Mouse (Mus musculus): ENCODE measurements around the gene Suz12.
A peak's percentile ranks its signal among the peaks of the same experiment; 100 is the strongest.

The Suz12 gene

DNA sequence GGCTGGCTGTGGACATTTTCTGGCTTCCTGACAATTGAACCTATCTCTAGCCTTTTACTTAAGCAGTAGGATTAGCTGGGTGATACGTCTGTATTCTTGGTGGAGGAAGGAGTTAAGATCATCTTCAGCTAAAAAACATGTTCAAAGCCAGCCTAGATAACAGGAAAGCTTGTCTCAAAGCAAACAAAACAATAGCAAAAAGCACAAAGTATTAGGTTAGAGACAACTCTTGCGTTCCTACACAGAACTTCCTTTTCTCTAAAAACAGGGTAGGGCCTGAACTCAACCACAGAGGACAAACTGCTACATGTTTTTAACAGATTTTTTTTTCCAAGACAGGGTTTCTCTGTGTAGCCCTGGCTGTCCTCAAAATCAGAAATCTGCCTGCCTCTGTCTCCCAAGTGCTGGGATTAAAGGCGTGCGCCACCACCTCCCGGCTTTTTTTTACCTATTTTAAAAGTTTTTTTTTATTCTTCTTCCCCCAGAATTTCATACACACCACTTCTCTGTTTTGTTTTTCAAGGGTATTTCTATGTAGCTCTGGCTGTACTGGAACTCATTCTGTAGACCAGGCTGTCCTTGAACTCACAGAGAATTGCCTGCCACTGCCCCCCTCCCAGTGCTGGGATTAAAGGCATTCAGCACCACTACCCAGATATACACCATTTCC lies 82.8 kb downstream of the Suz12 start:
- peak; percentile 39 for DNase-seq (ENCODE audit: low spot score)

DNA sequence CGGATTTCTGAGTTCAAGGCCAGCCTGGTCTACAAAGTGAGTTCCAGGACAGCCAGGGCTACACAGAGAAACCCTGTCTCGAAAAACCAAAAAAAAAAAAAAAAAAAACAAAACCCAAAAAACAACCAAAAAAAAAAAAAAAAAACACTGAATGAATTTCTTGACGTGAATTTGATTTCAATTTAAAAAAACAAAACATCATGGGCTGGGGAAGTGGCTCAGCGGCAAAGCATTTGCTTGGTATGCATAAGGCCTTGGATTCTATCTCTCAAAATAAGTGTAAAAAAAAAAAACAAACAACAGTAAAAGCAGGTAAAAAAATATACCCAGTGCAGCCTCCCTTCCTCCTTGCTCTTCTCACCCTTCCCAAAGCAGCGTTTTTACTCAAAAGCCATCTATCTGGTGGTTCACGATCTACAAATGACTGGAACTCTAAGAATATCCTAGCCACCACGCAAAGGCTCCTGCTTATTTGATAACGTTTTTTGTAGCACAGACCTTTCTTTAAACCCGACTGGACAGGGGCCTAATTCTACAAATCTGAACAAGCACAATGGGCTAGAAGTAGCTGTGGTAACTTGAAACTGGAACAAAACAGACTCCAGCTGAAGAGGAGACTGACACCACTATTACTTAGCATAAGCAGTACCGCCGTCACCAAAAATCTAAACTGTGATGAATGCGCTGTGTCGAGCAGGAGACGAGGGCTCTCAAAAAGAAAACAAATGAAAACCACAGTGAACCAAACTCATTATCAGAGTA lies 85.1 kb downstream of the Suz12 start:
- peak; percentile 52 for DNase-seq (ENCODE audit: low spot score)

DNA sequence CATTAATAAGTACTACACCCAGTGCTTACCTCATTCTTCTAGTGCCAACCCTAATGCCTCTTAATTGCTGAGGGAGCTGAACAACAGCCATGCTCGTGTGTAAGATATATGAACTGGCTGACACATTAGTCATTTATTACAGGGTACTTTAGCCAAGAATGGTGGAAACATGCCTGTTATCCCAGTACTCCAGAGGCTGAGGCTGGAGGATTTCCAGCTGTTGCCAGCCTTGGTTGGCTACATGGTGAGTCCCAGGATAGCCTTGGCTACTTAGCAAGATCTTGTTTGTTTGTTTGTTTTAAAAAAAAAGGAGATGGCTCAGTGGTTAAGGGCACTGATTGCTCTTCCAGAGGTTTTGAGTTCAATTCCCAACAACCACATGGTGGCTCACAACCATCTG lies 85.9 kb downstream of the Suz12 start:
- no peak for DNase-seq (ENCODE audit: low spot score)

DNA sequence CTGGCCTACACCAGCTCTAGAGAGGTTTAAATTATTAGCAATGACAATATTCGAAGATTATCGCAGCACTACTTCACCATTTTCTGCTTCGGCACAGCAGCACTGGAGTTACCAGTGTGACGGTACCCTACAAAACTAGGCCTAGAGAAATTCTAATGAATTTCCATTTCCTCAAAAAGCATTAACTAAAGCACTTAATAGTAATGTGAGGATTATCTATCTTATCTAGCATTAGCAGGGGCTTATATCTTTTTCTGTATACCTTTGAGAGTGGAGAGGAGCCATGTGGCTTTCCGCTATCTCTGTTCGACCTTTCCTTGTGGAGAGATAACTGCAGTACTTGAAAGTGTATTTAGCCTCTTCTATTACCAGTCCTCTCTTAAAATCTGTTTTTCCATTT lies 86.8 kb downstream of the Suz12 start:
- DNase-seq (ENCODE audit: low spot score), result no peak

DNA sequence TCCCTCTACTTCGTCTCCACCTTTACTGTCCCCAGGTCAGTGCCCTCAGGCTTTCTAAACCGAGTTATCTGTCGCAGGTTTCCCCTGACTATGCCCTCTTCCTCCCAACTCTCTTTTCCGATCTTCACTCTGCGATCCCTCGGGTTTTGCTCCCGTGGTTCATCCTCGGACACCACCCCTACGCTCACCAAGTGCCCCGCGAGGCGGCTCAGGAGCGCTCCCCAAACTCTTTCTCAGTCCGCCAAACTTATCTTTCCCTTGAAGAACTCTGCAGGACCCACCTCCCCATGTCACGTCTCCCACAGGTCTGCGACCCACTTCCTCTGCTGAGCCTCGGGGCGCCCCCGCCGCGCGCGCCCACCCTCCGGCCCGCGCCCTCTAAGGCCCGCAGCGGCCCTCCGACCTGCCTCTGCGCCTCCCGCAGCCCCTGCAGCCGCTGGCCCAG lies 87.5 kb downstream of the Suz12 start:
- DNase-seq (ENCODE audit: low spot score), result no peak

DNA sequence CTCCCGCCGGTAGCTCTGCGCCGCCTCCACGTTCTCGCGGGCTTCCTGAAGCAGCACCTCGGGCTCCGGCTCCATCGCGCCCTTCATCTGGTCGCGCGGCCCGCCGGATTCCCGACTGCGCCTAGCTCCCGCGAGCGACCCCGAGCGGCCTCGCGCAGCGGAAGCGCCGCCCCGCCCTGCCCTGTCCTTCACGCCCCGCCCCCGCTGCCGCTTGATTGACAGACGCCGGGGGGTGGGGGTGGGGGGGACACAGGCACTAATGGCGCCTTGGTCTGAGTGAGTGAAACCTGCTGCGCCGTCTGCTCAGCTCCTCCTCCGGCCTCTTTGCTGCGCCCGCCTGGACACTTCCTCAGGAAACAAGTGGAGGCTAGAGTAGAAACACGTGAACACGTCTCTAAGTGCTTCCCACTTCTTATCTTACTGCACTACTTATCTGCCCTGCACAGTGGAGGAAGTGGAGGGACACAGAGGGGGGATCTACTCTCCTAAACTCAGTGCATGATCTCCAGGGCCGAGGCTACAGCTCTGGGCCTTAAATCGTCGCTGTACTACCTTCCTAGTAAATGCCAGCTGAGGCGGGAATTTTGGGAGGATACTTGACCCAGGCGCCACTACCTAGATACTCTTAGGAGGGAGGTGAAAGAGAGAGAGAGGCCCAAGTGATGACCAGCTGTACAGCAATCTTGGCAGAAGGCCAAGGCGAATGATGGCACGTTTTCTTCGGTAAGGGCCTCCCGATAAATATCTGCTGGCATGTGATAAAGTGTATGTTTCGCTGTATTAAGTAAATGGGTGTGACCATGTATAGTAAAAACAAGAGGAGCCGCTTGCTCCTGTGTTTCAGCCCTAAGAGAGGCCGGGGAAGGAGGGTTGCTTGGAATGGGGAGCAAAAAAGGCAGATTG lies 88.2 kb downstream of the Suz12 start, which contains the start of gene Crlf3:
TSS of gene Crlf3 (minus strand) at position 166 of the 903 bp plus-strand sequence.
- DNase-seq (ENCODE audit: low spot score), result peak; percentile 94

DNA sequence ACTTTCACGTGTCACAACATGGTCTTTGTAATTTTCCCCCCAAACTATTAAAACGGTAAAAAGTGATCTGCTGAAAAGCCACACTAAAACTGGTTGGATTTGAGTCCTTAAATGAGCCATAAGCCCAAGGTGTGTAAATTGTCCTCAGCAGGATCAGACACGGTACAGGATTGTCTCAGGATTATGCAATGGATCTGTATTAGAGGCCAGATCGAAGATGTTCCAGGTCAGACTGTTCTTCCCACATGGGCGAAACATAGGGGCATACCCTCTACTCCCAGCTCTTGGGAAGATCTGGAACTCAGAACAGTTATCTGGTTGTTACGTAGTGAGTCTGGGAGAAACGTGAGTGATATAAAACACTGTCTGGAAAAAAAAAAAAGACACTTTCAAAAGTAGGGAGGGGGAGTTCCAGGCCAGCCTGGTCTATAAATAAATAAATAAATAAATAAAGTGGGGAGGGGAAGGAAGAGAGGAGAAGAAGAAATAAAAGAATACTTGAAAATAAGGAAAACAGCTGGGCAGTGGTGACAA lies 88.9 kb downstream of the Suz12 start:
- no peak for DNase-seq (ENCODE audit: low spot score)

All from lung, postnatal 25 days (tissue).